Comparison of ENCODE assay signal across 20 mouse cellular contexts in the genomic region with DNA sequence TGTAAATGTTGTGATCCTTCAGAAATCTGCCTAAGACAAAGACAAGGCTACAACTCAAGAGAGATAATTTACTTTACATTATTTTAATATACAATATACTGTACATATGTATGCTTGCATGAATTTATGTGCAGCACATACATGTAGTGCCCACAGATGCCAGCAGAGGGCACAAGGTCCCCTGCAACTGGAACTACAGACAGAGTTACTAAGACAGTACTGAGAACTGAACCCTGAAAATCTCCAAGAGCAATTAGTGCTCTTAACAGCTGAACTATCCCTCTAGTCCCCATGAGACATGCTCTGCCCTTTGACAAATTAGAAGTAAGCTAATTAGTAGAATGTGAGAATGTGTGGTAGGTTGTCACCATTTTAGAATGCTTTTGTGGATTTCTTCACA.
DNase-seq lines count a peak whose midpoint lies in the region; ATAC-seq and TF ChIP-seq lines count a peak whose summit lies in the region.
"Had no signal": no experiment of that assay in that cellular context is flagged by ENCODE, and none has a peak within 500 bp of the region (broad histone marks: within the 10 kb centered on the region; RNA-seq: fewer than 3 reads in every experiment).

No protein-coding gene starts in this region.

- no peak overlapping the region for H3K27ac ChIP-seq in heart, adult 2 months
- H3K27ac ChIP-seq in liver, postnatal 0 days (ENCODE audit: low read depth) = no peak overlapping the region
- H3K27ac ChIP-seq in lung, postnatal 0 days (ENCODE audit: low read length) = no peak overlapping the region
- H3K27ac ChIP-seq: kidney, embryonic 15.5 days; limb, embryonic 12.5 days; liver, embryonic 15.5 days; midbrain, embryonic 13.5 days had no signal

- CTCF ChIA-PET in Patski (lab: Charles Lee) = interaction anchor here (0.7 to 2.7 kb wide), 4 partner anchors 12 to 61 kb away, joined by 3 to 8 read pairs (median 3); no protein-coding TSS in a partner anchor

- no peak overlapping the region for H3K4me3 ChIP-seq in heart, adult 2 months
- H3K4me3 ChIP-seq in liver, postnatal 0 days (ENCODE audit: low read depth, low read length) = no peak overlapping the region
- no peak overlapping the region for H3K4me3 ChIP-seq in lung, postnatal 0 days (ENCODE audit: low read depth, low read length)
- H3K4me3 ChIP-seq: kidney, embryonic 15.5 days; limb, embryonic 12.5 days; liver, embryonic 15.5 days; midbrain, embryonic 13.5 days had no signal

- H3K9ac ChIP-seq in heart, adult 2 months (ENCODE audit: low read depth, low read length) = no peak overlapping the region
- no peak overlapping the region for H3K9ac ChIP-seq in liver, postnatal 0 days (replicated peaks)
- no peak overlapping the region for H3K9ac ChIP-seq in lung, postnatal 0 days (replicated peaks; ENCODE audit: low read depth)
- H3K9ac ChIP-seq: kidney, embryonic 15.5 days; limb, embryonic 12.5 days; liver, embryonic 15.5 days; midbrain, embryonic 13.5 days had no signal

- ATAC-seq in liver, postnatal 0 days = no peak
- ATAC-seq in Patski = no peak
- ATAC-seq in lung, postnatal 0 days = no peak
- ATAC-seq: forebrain, embryonic 16.5 days; midbrain, embryonic 13.5 days had no signal

- no peak overlapping the region for H3K4me2 ChIP-seq in liver, postnatal 0 days (ENCODE audit: low read depth, low read length)
- no peak overlapping the region for H3K4me2 ChIP-seq in lung, postnatal 0 days (replicated peaks; ENCODE audit: low read depth, low read length)
- H3K4me2 ChIP-seq: heart, embryonic 11.5 days; kidney, embryonic 15.5 days; limb, embryonic 12.5 days; liver, embryonic 15.5 days; midbrain, embryonic 13.5 days had no signal

- no peaks in the 10 kb centered on the region for H3K4me1 ChIP-seq in heart, adult 2 months (ENCODE audit: control insufficient read depth, insufficient read depth, low read length)
- H3K4me1 ChIP-seq in liver, postnatal 0 days (ENCODE audit: insufficient read depth) = no peaks in the 10 kb centered on the region
- no peaks in the 10 kb centered on the region for H3K4me1 ChIP-seq in lung, postnatal 0 days (ENCODE audit: insufficient read depth, low read depth, low read length)
- H3K4me1 ChIP-seq: liver, embryonic 15.5 days had no signal

- no peaks in the 10 kb centered on the region for H3K36me3 ChIP-seq in heart, adult 2 months (ENCODE audit: control insufficient read depth, insufficient read depth, low read length)
- no peaks in the 10 kb centered on the region for H3K36me3 ChIP-seq in liver, postnatal 0 days (replicated peaks; ENCODE audit: insufficient read depth, low read length)
- no peaks in the 10 kb centered on the region for H3K36me3 ChIP-seq in lung, postnatal 0 days (ENCODE audit: insufficient read depth, low read length)
- H3K36me3 ChIP-seq: kidney, embryonic 15.5 days; limb, embryonic 12.5 days; liver, embryonic 15.5 days; midbrain, embryonic 13.5 days had no signal

- POLR2A ChIA-PET in Patski (lab: Charles Lee) = no interaction called here

- TF ChIP-seq EP300 in heart, adult 2 months (IDR thresholded peaks at IDR 0.05; ENCODE audit: insufficient read depth, low read depth, low read length) = no peak
- TF ChIP-seq EP300 in liver, postnatal 0 days (IDR thresholded peaks at IDR 0.05; ENCODE audit: low read depth) = no peak
- TF ChIP-seq EP300 in lung, postnatal 0 days (IDR thresholded peaks at IDR 0.05) = no peak

- H3K27me3 ChIP-seq in heart, adult 2 months (ENCODE audit: control insufficient read depth, insufficient read depth, low read length) = no peaks in the 10 kb centered on the region
- H3K27me3 ChIP-seq in liver, postnatal 0 days (ENCODE audit: insufficient read depth, low read length) = no peaks in the 10 kb centered on the region
- H3K27me3 ChIP-seq in Patski = no peaks in the 10 kb centered on the region
- no peaks in the 10 kb centered on the region for H3K27me3 ChIP-seq in lung, postnatal 0 days (replicated peaks; ENCODE audit: insufficient read depth, low read length)
- H3K27me3 ChIP-seq: kidney, embryonic 15.5 days; limb, embryonic 12.5 days; liver, embryonic 15.5 days; midbrain, embryonic 13.5 days had no signal

- 0 out of 2 replicates have a peak, but pooled peaks have one; percentile 9 for TF ChIP-seq CTCF in heart, adult 2 months (IDR thresholded peaks at IDR 0.05)
- 0 out of 2 replicates have a peak, but pooled peaks have one; percentile 11 for TF ChIP-seq CTCF in liver, postnatal 0 days (IDR thresholded peaks at IDR 0.05; ENCODE audit: low read depth)
- TF ChIP-seq CTCF in Patski (IDR thresholded peaks at IDR 0.05) = peak; percentile 64
- no peak for TF ChIP-seq CTCF in lung, postnatal 0 days (IDR thresholded peaks at IDR 0.05)

- no peak for TF ChIP-seq POLR2A in heart, adult 2 months (IDR thresholded peaks at IDR 0.05; ENCODE audit: insufficient read depth, low read depth, low read length)

- intact Hi-C loops in heart, adult 2 months (cut with DNase I) = no loop called here
- intact Hi-C loops in heart, postnatal 25 days (cut with DNase I) = no loop called here

- no peaks in the 10 kb centered on the region for H3K79me2 ChIP-seq in heart, adult 2 months (replicated peaks; ENCODE audit: control insufficient read depth, insufficient read depth, low read length)

- H3K9me3 ChIP-seq in liver, postnatal 0 days (ENCODE audit: low read length) = no peaks in the 10 kb centered on the region
- H3K9me3 ChIP-seq in lung, postnatal 0 days (ENCODE audit: low read length) = no peaks in the 10 kb centered on the region
- H3K9me3 ChIP-seq: kidney, embryonic 15.5 days; liver, embryonic 15.5 days; midbrain, embryonic 13.5 days had no signal

- DNase-seq in heart, adult 2 months = no peak
- no peak for DNase-seq in heart, postnatal 25 days (ENCODE audit: low spot score)
- no peak for DNase-seq in liver, postnatal 0 days
- no peak for DNase-seq in liver
- DNase-seq in A20 (ENCODE audit: low read depth, low spot score) = peak; percentile 31
- no peak for DNase-seq in Patski (ENCODE audit: low read depth, low spot score)
- no peak for DNase-seq in urinary bladder, adult 2 months (ENCODE audit: low spot score)
- DNase-seq in lung, postnatal 0 days (ENCODE audit: low spot score) = no peak
- DNase-seq: adrenal gland, adult 2 months; cerebellum, adult 11-12 months; gastrocnemius, postnatal 14 days; heart, postnatal 36 days; lung, postnatal 4 days; right cerebral cortex, postnatal 25 days had no signal

- in situ Hi-C loops in Patski (cut with MboI; ENCODE audit: low pct_unique_long_range_greater_than_20kb) = no loop called here
